Mouse (Mus musculus): Measurements from ENCODE around the gene Arf3.

DNA sequence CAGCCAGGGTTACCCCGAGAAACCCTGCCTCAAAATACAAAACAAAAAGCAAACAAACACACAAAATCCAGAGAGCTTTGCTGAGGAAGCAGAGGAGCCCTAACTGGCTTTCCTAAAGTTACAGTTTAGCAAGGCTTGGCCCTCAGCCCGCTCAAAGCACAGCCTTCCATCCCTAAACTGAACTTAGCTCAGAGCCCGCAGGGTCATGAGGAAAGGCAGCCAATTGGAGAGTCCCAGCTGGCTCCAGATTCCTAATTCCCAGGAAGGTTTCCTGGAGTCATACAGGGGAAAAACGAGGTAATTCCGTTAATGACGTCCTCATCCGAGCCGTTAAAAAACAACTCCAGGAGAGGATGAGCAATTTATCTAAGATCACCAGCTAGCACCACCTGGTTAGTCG lies 67.3 kb downstream of the Arf3 start:
- TF ChIP-seq CTCF (IDR thresholded peaks at IDR 0.05; ENCODE audit: low read depth) (no peak), EP300 (IDR thresholded peaks at IDR 0.05; ENCODE audit: low read depth) (no peak)
